Mouse (Mus musculus) stomach, embryonic 14.5 days (tissue): Measurements from ENCODE around the gene Krt83. TPM values are rescaled to one million over a fixed set of nuclear protein-coding genes. Genes with fewer than 3 reads are reported as not detected.

Experiments used
- ATAC-seq: fragments of 200-750 bp; cut with Nextera tagmentation; 2 replicates; pipeline ENCODE4 v1.8.0; 2017; ENCODE audit warnings: low read depth, moderate TSS enrichment; ENCODE audit not compliant: insufficient number of reproducible peaks, insufficient read depth, low FRiP score
- H3K27ac ChIP-seq: fragments of 300-500 bp; sonication (generic); 2 replicates; pipeline ENCODE4 v1.5.1; 2014; ENCODE audit warnings: mild to moderate bottlenecking, low read length, moderate library complexity, mixed read lengths
- H3K27me3 ChIP-seq: fragments of 300-500 bp; sonication (generic); 2 replicates; pipeline ENCODE4 v1.6.1; 2014; ENCODE audit warnings: low read length, control low read depth, mixed read lengths; ENCODE audit not compliant: control insufficient read depth, insufficient read depth
- H3K36me3 ChIP-seq: fragments of 300-500 bp; sonication (generic); 2 replicates; pipeline ENCODE4 v1.6.1; 2014; ENCODE audit warnings: mild to moderate bottlenecking, control low read depth, low read length, moderate library complexity, mixed read lengths; ENCODE audit not compliant: control insufficient read depth, insufficient read depth
- H3K4me1 ChIP-seq: fragments of 300-500 bp; sonication (generic); 2 replicates; pipeline ENCODE4 v1.6.1; 2014; ENCODE audit warnings: low read length, control low read depth, mixed read lengths; ENCODE audit not compliant: control insufficient read depth, insufficient read depth
- H3K4me2 ChIP-seq: fragments of 300-500 bp; sonication (generic); replicated peaks from 2 replicates; pipeline ENCODE4 v1.6.1; 2014; ENCODE audit warnings: low read depth, low read length, control low read depth
- H3K4me3 ChIP-seq: fragments of 300-500 bp; sonication (generic); 2 replicates; pipeline ENCODE4 v1.5.1; 2014; ENCODE audit warnings: low read depth, low read length, control low read depth
- H3K9ac ChIP-seq: fragments of 300-500 bp; sonication (generic); replicated peaks from 2 replicates; pipeline ENCODE4 v1.6.1; 2014; ENCODE audit warnings: low read depth, mild to moderate bottlenecking, control low read depth, low read length, moderate library complexity, mixed read lengths
- H3K9me3 ChIP-seq: fragments of 300-500 bp; sonication (generic); 2 replicates; pipeline ENCODE4 v1.6.1; 2016; ENCODE audit warnings: low read depth, low read length, control low read depth; ENCODE audit not compliant: control insufficient read depth
- WGBS: fragments of 180-500 bp; shearing (Covaris S2); extraction: QIAGEN DNeasy Blood & Tissue Kit; methylation state at CpG from one replicate; pipeline ENCODE4 v1.1.7; 2014; 5-methylcytosine and 5-hydroxymethylcytosine counted together
- polyA plus RNA-seq: library from polyadenylated mRNA; unstranded; fragments of >200 nt; fragmentation: Nextera tagmentation; extraction: Ambion mirVana; gene quantifications from 2 replicates; pipeline ENCODE4 v1.2.1, GENCODE M21; 2014

Gene Krt83
- polyA plus RNA-seq, 1 experiment from 2014 or later, result not detected

DNA sequence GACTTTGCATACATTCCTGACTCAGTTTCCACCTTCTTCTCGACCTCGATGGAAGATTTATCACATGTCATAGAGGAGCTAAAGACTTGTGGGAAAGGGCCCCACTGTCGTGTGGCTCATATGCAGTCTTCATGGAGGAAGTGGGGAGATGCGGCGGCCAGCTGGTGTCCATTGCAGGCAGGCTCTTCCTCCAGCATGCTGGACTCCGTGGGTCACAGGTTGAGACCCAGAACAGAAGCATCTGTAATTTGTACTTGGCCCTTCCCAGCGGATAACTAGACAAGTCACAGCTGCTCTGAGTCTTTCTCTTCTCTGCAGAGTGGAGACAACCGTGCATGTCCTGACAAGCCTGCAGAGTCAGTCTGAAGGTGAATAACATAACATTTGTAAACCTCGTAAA, 16.9 kb upstream of the Krt83 start:
- no peak for ATAC-seq
- H3K4me2 ChIP-seq, result no peak overlapping the region
- WGBS, result 42% methylated on average over 9 of the region's 9 CpGs

DNA sequence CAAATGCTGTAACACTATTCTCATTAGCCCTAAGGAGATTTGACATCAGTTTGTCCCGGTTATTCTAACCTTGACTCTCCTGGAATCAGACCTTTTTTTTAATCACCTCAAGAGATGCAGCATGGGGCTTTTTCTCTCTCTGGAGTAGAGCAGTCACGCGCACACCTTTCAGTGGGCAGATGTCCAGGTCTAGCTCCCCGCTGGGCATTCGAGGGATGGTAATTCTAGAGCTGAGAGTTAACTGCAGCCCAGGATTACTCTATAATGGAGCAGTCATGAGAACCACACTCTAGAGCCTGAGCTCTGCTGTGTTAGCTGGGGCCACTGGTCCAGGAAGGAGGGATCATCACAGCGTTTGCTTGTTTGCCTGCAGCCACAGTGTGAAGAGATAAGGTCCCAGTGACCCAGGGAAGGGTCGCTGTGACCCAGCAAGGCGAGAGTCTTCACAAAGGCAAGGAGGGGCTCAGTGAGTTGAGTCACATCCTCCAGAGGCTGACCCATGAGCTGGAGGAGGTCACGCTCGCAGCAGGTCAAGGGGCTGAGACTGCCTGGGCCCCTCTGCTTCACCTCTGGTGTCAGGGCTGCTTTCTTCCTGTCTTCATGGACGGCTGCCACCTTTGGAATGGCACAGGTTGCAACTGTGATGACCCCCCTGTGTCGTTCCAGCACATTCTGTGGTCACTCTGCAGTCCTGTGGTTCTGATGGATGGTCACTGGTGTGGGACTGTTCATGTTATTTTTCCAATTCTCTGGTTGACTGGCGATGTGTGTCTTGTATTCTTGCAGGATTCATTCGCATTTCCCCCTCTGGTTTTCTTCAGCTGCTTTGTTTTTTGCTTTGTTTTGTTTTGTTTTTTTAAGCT, 15.8 kb upstream of the Krt83 start:
- H3K4me3 ChIP-seq, result no peak overlapping the region
- H3K27me3 ChIP-seq, result no peaks in the 10 kb centered on the region
- H3K9ac ChIP-seq, result no peak overlapping the region
- WGBS, result 46% methylated on average over 14 of the region's 14 CpGs
- no peak overlapping the region for H3K4me2 ChIP-seq
- H3K27ac ChIP-seq, result no peak overlapping the region
- no peaks in the 10 kb centered on the region for H3K36me3 ChIP-seq
- no peaks in the 10 kb centered on the region for H3K4me1 ChIP-seq
- H3K9me3 ChIP-seq, result no peaks in the 10 kb centered on the region
- ATAC-seq, result no peak

More for the DNA sequence above, 16.9 kb upstream of the Krt83 start:
- no peaks in the 10 kb centered on the region for H3K36me3 ChIP-seq
- H3K4me1 ChIP-seq, result no peaks in the 10 kb centered on the region
- H3K4me3 ChIP-seq, result no peak overlapping the region
- no peak overlapping the region for H3K27ac ChIP-seq
- no peaks in the 10 kb centered on the region for H3K27me3 ChIP-seq
- H3K9me3 ChIP-seq, result no peaks in the 10 kb centered on the region
- no peak overlapping the region for H3K9ac ChIP-seq

DNA sequence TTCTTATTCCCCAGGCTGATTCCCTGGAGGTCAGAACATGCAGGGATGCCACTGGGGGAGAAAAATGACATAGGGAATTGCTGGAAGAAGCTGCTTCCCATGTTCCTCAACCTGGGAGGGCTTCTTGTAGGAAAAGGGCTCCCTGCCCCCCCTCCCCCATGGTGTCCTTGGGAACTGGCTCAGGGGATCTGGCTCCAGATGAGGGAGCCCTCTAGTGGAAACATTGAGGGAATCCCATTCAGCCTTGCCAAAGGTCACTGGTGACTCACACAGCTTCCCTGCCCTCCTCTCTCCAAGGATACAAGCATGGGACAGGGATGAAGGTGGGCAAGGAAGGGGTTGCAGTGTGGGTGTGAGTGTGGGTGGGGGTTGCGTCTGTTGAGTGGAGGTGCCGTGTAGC, 5.9 kb upstream of the Krt83 start:
- H3K27me3 ChIP-seq, result no peaks in the 10 kb centered on the region
- no peaks in the 10 kb centered on the region for H3K36me3 ChIP-seq
- WGBS, result 55% methylated on average over 2 of the region's 2 CpGs
- peaks cover 5% of the 10 kb centered on the region for H3K4me1 ChIP-seq
- no peak overlapping the region for H3K4me2 ChIP-seq
- no peaks in the 10 kb centered on the region for H3K9me3 ChIP-seq
- no peak overlapping the region for H3K27ac ChIP-seq
- ATAC-seq, result no peak
- H3K4me3 ChIP-seq, result no peak overlapping the region
- no peak overlapping the region for H3K9ac ChIP-seq

DNA sequence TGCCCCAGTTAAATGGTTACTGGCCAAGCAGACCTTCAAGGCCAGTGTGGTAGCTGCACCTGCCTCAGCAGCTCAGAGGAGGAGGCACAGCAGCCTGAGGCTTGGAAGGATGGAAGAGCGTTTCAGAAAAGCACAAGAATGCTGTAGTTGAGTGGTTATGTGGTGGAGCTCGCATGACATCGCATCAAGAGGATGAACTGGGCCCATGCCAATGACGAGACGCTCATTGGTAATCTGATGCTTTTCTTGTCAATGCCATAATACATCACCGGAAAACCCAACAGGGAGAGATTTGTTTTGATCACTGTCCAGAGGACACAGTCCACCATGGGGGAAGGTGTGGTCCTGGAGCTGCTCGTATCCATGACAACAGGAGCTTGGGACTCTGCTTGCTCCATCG, 4.0 kb upstream of the Krt83 start:
- H3K36me3 ChIP-seq, result no peaks in the 10 kb centered on the region
- H3K4me3 ChIP-seq, result no peak overlapping the region
- 76% methylated on average over 8 of the region's 8 CpGs for whole genome bisulfite sequencing
- H3K27me3 ChIP-seq, result no peaks in the 10 kb centered on the region
- H3K4me1 ChIP-seq, result peaks cover 5% of the 10 kb centered on the region
- H3K27ac ChIP-seq, result no peak overlapping the region
- H3K9ac ChIP-seq, result no peak overlapping the region
- no peak for ATAC-seq
- H3K4me2 ChIP-seq, result no peak overlapping the region
- no peaks in the 10 kb centered on the region for H3K9me3 ChIP-seq

DNA sequence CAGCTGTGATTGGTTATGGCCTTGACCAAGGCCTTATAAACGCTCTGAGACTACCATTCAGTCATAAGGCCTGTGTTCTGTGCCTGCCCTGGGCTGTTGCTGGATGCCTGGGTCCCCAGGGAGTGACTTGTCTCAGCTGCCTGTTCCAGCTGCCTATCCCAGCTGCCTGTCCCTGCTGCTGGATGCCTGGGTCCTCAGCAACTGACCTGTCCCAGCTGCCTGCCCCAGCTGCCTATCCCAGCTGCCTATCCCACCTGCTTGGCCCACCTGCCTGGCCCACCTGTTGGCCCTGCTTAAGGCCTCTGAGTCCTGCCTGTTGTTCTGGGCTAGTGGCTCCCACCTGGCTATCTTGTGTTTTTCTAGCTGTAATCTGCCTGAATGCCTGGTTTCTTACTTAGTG, 2.9 kb upstream of the Krt83 start:
- Histone ChIP-seq H3K36me3 (no peaks in the 10 kb centered on the region), H3K9me3 (no peaks in the 10 kb centered on the region), H3K9ac (no peak overlapping the region), H3K27me3 (no peaks in the 10 kb centered on the region), H3K27ac (no peak overlapping the region), H3K4me1 (peaks cover 5% of the 10 kb centered on the region), H3K4me2 (no peak overlapping the region), H3K4me3 (no peak overlapping the region)
- 69% methylated on average over 1 of the region's 1 CpGs for WGBS
- no peak for ATAC-seq

DNA sequence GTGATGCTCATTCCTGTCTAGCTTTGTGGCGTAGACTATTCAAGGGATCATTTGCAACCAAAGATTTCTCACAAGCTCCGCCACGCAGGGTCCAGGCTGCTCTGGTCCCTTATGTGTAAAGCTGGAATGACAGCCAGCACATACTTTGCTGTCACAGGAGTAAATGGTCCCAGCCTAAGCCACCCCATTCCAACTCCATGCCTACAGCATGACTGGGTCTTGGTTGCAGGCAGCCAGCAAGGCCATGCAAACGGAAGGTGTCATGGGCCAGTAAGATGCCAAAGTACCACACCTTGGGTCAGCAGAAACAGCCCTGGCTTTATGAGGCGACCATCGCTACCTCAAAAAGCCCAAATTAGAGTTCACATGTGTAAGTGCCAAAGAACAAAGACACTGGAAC, 2.4 kb upstream of the Krt83 start:
- no peaks in the 10 kb centered on the region for H3K9me3 ChIP-seq
- no peak overlapping the region for H3K4me2 ChIP-seq
- peaks cover 5% of the 10 kb centered on the region for H3K4me1 ChIP-seq
- H3K27ac ChIP-seq, result no peak overlapping the region
- H3K9ac ChIP-seq, result no peak overlapping the region
- H3K27me3 ChIP-seq, result no peaks in the 10 kb centered on the region
- no peaks in the 10 kb centered on the region for H3K36me3 ChIP-seq
- 95% methylated on average over 6 of the region's 6 CpGs for WGBS
- H3K4me3 ChIP-seq, result no peak overlapping the region
- ATAC-seq, result no peak

DNA sequence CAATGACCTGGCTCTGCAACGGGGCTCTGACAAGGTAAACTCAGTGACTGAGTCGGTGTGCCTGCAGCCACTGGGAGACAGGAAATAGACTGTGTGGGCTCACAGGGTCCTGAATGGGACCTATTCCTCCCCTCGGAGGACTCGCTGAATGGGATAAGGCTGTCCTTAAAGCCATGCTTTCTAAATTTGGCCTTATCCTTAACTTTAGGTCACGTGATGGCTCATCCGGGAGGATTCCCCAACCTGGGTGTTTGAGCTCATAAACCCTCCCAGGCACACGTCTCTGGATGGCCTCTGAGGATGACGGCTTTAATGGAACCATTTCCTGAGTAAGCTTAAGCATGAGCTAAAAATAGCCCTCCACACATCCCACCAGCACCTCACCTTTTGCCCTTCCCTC, 1.4 kb upstream of the Krt83 start:
- 37% methylated on average over 8 of the region's 8 CpGs for WGBS
- Histone ChIP-seq H3K27me3 (no peaks in the 10 kb centered on the region), H3K4me1 (peaks cover 5% of the 10 kb centered on the region), H3K9me3 (no peaks in the 10 kb centered on the region), H3K4me3 (no peak overlapping the region), H3K9ac (no peak overlapping the region), H3K4me2 (no peak overlapping the region), H3K36me3 (no peaks in the 10 kb centered on the region), H3K27ac (no peak overlapping the region)
- ATAC-seq, result no peak

DNA sequence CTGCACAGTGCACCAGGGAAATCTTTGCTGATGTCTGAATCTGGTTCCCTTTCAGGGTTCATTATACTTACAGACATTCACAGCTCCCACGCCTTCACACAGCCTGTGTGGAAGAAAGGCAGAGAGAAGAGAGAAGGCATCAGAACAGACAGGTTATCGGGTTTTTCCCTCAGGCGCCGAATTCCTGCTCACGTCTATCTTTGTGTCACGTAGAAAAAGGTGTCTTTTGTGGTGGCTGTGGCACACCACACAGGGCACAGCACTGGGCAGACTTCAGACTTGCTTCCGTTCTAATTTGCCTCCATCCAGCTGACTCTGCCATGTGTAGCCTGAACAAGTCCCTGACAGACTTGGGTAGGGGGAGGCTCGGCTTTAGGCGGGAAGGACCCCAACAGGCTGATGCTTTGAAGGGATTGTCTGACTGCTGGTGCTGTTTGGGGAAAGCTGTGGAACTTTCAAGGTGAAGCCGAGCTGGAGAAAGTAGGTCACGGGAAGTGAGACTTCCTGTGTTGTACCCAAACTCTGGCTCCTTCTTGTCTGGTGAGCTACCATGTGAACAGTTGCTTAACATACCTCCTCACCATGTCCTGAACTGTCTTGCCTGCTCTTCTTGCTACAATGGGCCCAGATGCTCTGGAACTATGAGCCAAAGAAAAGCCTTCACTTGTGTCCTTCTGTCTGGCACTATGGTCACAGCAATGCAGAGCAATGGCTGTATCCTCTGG, 5.2 kb downstream of the Krt83 start:
- no peak overlapping the region for H3K27ac ChIP-seq
- no peaks in the 10 kb centered on the region for H3K9me3 ChIP-seq
- WGBS, result 76% methylated on average over 11 of the region's 11 CpGs
- ATAC-seq, result no peak
- no peak overlapping the region for H3K9ac ChIP-seq
- no peak overlapping the region for H3K4me3 ChIP-seq
- H3K4me2 ChIP-seq, result no peak overlapping the region
- H3K27me3 ChIP-seq, result no peaks in the 10 kb centered on the region
- H3K4me1 ChIP-seq, result no peaks in the 10 kb centered on the region
- H3K36me3 ChIP-seq, result no peaks in the 10 kb centered on the region
